Comparison of ENCODE assay signal across 20 mouse cellular contexts in the genomic region with DNA sequence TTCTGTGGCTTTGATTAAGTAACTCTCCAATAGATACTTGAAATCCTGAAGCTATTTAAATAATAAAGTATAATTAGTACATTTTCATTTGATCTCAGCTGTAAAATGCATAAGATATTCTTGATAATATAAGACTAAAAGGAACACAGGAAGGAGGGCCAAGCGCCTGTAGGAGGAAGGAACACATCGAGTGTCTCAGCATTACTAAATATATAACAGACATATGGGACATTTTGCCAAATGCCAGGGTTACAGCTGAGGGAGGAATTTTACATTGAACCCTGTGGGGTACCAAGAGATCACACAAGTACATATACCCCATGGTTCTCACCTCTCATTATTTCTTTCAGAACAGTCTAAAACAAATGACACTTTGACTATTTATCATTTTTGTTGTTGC.
DNase-seq lines count a peak whose midpoint lies in the region; ATAC-seq lines count a peak whose summit lies in the region.
"Had no signal": no experiment of that assay in that cellular context is flagged by ENCODE, and none has a peak within 500 bp of the region (broad histone marks: within the 10 kb centered on the region; RNA-seq: fewer than 3 reads in every experiment).

No protein-coding gene starts in this region.

- no peak for DNase-seq in frontal cortex, postnatal 10 days (ENCODE audit: low spot score in 2 of 2)
- DNase-seq in layer of hippocampus, adult 9-11 months, result peak; percentile 18
- DNase-seq in layer of hippocampus, postnatal 10 days (ENCODE audit: low spot score in 2 of 2), result no peak
- peak; percentile 28 to 69 for DNase-seq in left cerebral cortex, postnatal 25 days (ENCODE audit: low spot score in 2 of 2)
- no peak for DNase-seq in left cerebral cortex, postnatal 14 days (ENCODE audit: low spot score in 2 of 2)
- DNase-seq in retina, postnatal 1 day, result no peak
- DNase-seq: adrenal gland, adult 8-10 months; adrenal gland, postnatal 25 days; cerebellum, adult 18-20 months; cerebellum, adult 9-10 months; cerebellum, postnatal 14 days; forebrain, postnatal 0 days; gastrocnemius, postnatal 25 days; heart, adult 18-20 months; heart, postnatal 10 days; heart, postnatal 36 days had no signal

- intact Hi-C loops in left cerebral cortex, postnatal 25 days (cut with DNase I), result loop anchor here (2.0 kb wide), 1 partner anchor 16 kb away; no protein-coding TSS in a partner anchor
- intact Hi-C loops in left cerebral cortex, postnatal 14 days (cut with DNase I), result no loop called here

- peak; percentile 94 for ATAC-seq in frontal cortex, adult (ENCODE audit: low TSS enrichment)
- ATAC-seq: activated CD4-positive, CD25-positive, alpha-beta regulatory T cell, adult 4 months; forebrain, embryonic 13.5 days; forebrain, postnatal 0 days; hindbrain, embryonic 16.5 days had no signal

Comparison
In these comparisons a context has a peak if more than half of its experiments do, and no peak if none do; other contexts are left out.
1. DNase-seq: peak in layer of hippocampus, adult 9-11 months (single experiment) and left cerebral cortex, postnatal 25 days (2 of 2); none in frontal cortex, postnatal 10 days (0 of 2), layer of hippocampus, postnatal 10 days (0 of 2), left cerebral cortex, postnatal 14 days (0 of 2) and retina, postnatal 1 day (single experiment).